Mouse (Mus musculus) liver, embryonic 15.5 days (tissue): ENCODE measurements around the gene Msi2. TPM values are rescaled to one million over a fixed set of nuclear protein-coding genes. Genes with fewer than 3 reads are reported as not detected.
A peak's percentile ranks its signal among the peaks of the same experiment; 100 is the strongest.

Experiments used
- ATAC-seq: fragments of 200-750 bp; cut with Nextera tagmentation; 2 replicates; pipeline ENCODE4 v1.8.0; 2017; ENCODE audit warnings: moderate number of reproducible peaks, mild to moderate bottlenecking, moderate library complexity; ENCODE audit not compliant: insufficient read depth
- H3K27ac ChIP-seq: fragments of 300-500 bp; sonication (generic); replicated peaks from 2 replicates; pipeline ENCODE4 v1.5.1; 2015; ENCODE audit warnings: mild to moderate bottlenecking, inconsistent platforms
- H3K27me3 ChIP-seq: fragments of 300-500 bp; sonication (generic); 2 replicates; pipeline ENCODE4 v1.6.1; 2015; ENCODE audit warnings: mild to moderate bottlenecking, inconsistent platforms
- H3K36me3 ChIP-seq: fragments of 300-500 bp; sonication (generic); replicated peaks from 2 replicates; pipeline ENCODE4 v1.6.1; 2015; ENCODE audit warnings: moderate library complexity, mild to moderate bottlenecking, inconsistent platforms
- H3K4me1 ChIP-seq: fragments of 300-500 bp; sonication (generic); replicated peaks from 2 replicates; pipeline ENCODE4 v1.6.1; 2015; ENCODE audit warnings: inconsistent platforms
- H3K4me2 ChIP-seq: fragments of 300-500 bp; sonication (generic); 2 replicates; pipeline ENCODE4 v1.6.1; 2015; ENCODE audit warnings: moderate library complexity, mild to moderate bottlenecking, inconsistent platforms
- H3K4me3 ChIP-seq: fragments of 300-500 bp; sonication (generic); replicated peaks from 2 replicates; pipeline ENCODE4 v1.5.1; 2015; ENCODE audit warnings: mild to moderate bottlenecking, inconsistent platforms
- H3K9ac ChIP-seq: fragments of 300-500 bp; sonication (generic); 2 replicates; pipeline ENCODE4 v1.6.1; 2015; ENCODE audit warnings: moderate library complexity, mild to moderate bottlenecking, inconsistent platforms
- H3K9me3 ChIP-seq: fragments of 300-500 bp; sonication (generic); replicated peaks from 2 replicates; pipeline ENCODE4 v1.6.1; 2016; ENCODE audit warnings: inconsistent platforms
- WGBS: fragments of 180-500 bp; shearing (Covaris S2); methylation state at CpG from one replicate; pipeline ENCODE4 v1.1.7; 2015; ENCODE audit warnings: mixed read lengths; ENCODE audit not compliant: insufficient replicate concordance; 5-methylcytosine and 5-hydroxymethylcytosine counted together
- polyA plus RNA-seq: library from polyadenylated mRNA; unstranded; fragments of >200 nt; fragmentation: Nextera tagmentation; extraction: Ambion mirVana; gene quantifications from 2 replicates; pipeline ENCODE4 v1.2.1, GENCODE M21; 2015

Gene Msi2
- polyA plus RNA-seq, 1 experiment from 2014 or later = 3.1 TPM

GRCm38 (mm10) chr11:88631932-88632230 is 86.4 kb downstream of the Msi2 start:
- no peak overlapping the region for H3K4me3 ChIP-seq
- no peaks in the 10 kb centered on the region for H3K27me3 ChIP-seq
- no peaks in the 10 kb centered on the region for H3K36me3 ChIP-seq
- no peak overlapping the region for H3K9ac ChIP-seq
- peaks cover 34% of the 10 kb centered on the region for H3K4me1 ChIP-seq
- no peak for ATAC-seq
- no peak overlapping the region for H3K27ac ChIP-seq
- no peaks in the 10 kb centered on the region for H3K9me3 ChIP-seq
- H3K4me2 ChIP-seq = no peak overlapping the region
- WGBS = 37% methylated on average over 3 of the region's 3 CpGs

GRCm38 (mm10) chr11:88631084-88631931 is 87.0 kb downstream of the Msi2 start:
- H3K4me3 ChIP-seq = no peak overlapping the region
- no peak overlapping the region for H3K9ac ChIP-seq
- H3K4me2 ChIP-seq = no peak overlapping the region
- no peak overlapping the region for H3K27ac ChIP-seq
- no peaks in the 10 kb centered on the region for H3K9me3 ChIP-seq
- H3K4me1 ChIP-seq = peaks cover 38% of the 10 kb centered on the region
- no peaks in the 10 kb centered on the region for H3K27me3 ChIP-seq
- no peaks in the 10 kb centered on the region for H3K36me3 ChIP-seq
- 60% methylated on average over 8 of the region's 8 CpGs for WGBS
- ATAC-seq = 0 out of 2 replicates have a peak, but pooled peaks have one; percentile 28

GRCm38 (mm10) chr11:88629619-88630018 is 88.7 kb downstream of the Msi2 start:
- Histone ChIP-seq H3K27me3 (no peaks in the 10 kb centered on the region), H3K4me1 (peaks cover 44% of the 10 kb centered on the region), H3K4me3 (no peak overlapping the region), H3K9ac (no peak overlapping the region), H3K4me2 (no peak overlapping the region), H3K9me3 (no peaks in the 10 kb centered on the region), H3K27ac (no peak overlapping the region), H3K36me3 (no peaks in the 10 kb centered on the region)
- WGBS = 56% methylated on average over 4 of the region's 4 CpGs
- no peak for ATAC-seq

DNA sequence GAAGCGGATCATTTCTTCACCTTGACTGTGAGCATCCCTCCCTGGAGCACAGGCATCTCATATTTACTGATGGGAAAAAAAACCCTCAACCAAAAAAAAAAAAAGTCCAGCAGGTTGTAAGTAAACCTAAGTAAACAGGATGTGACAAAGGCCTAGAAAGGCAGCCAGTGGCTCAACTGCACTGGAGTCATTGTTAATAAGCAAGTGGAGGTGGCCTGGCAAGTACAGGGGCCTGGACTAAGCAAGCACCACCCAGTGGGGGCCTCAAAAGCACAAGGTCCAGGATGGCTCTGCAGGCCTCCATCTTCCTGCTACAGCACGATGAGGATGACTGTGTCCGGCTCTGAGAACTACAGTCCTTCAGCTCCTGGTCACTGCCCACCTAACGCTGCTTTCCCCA is 89.1 kb downstream of the Msi2 start:
- ATAC-seq = no peak
- H3K27ac ChIP-seq = no peak overlapping the region

GRCm38 (mm10) chr11:88628676-88629075 is 89.6 kb downstream of the Msi2 start:
- WGBS = 44% methylated on average over 3 of the region's 3 CpGs
- H3K9me3 ChIP-seq = no peaks in the 10 kb centered on the region
- no peaks in the 10 kb centered on the region for H3K36me3 ChIP-seq
- no peak overlapping the region for H3K27ac ChIP-seq
- H3K4me3 ChIP-seq = no peak overlapping the region
- no peaks in the 10 kb centered on the region for H3K27me3 ChIP-seq
- ATAC-seq = no peak
- no peak overlapping the region for H3K9ac ChIP-seq
- H3K4me1 ChIP-seq = peaks cover 46% of the 10 kb centered on the region
- H3K4me2 ChIP-seq = no peak overlapping the region

More for the DNA sequence above, 89.1 kb downstream of the Msi2 start:
- Histone ChIP-seq H3K27me3 (no peaks in the 10 kb centered on the region), H3K9ac (no peak overlapping the region), H3K4me1 (peaks cover 44% of the 10 kb centered on the region), H3K4me2 (no peak overlapping the region), H3K36me3 (no peaks in the 10 kb centered on the region), H3K9me3 (no peaks in the 10 kb centered on the region), H3K4me3 (no peak overlapping the region)
- 75% methylated on average over 4 of the region's 4 CpGs for WGBS

GRCm38 (mm10) chr11:88627327-88627726 is 91.0 kb downstream of the Msi2 start:
- WGBS = 41% methylated on average over 7 of the region's 7 CpGs
- ATAC-seq = no peak

GRCm38 (mm10) chr11:88626576-88626975 is 91.7 kb downstream of the Msi2 start:
- H3K36me3 ChIP-seq = no peaks in the 10 kb centered on the region
- H3K27me3 ChIP-seq = no peaks in the 10 kb centered on the region
- H3K9ac ChIP-seq = no peak overlapping the region
- WGBS = 74% methylated on average over 8 of the region's 8 CpGs
- H3K4me2 ChIP-seq = no peak overlapping the region
- no peak overlapping the region for H3K27ac ChIP-seq
- no peaks in the 10 kb centered on the region for H3K9me3 ChIP-seq
- no peak for ATAC-seq
- no peak overlapping the region for H3K4me3 ChIP-seq
- H3K4me1 ChIP-seq = peaks cover 51% of the 10 kb centered on the region

More at GRCm38 (mm10) chr11:88627327-88627726, 91.0 kb downstream of the Msi2 start:
- Histone ChIP-seq H3K4me2 (no peak overlapping the region), H3K27ac (no peak overlapping the region), H3K4me1 (peaks cover 51% of the 10 kb centered on the region), H3K9ac (no peak overlapping the region), H3K27me3 (no peaks in the 10 kb centered on the region), H3K9me3 (no peaks in the 10 kb centered on the region), H3K36me3 (no peaks in the 10 kb centered on the region), H3K4me3 (no peak overlapping the region)

GRCm38 (mm10) chr11:88626061-88626460 is 92.3 kb downstream of the Msi2 start:
- Histone ChIP-seq H3K4me2 (no peak overlapping the region), H3K4me1 (peaks cover 53% of the 10 kb centered on the region), H3K27ac (no peak overlapping the region), H3K4me3 (no peak overlapping the region), H3K9me3 (no peaks in the 10 kb centered on the region), H3K9ac (no peak overlapping the region), H3K27me3 (no peaks in the 10 kb centered on the region), H3K36me3 (no peaks in the 10 kb centered on the region)
- WGBS = 82% methylated on average over 9 of the region's 9 CpGs
- ATAC-seq = no peak

DNA sequence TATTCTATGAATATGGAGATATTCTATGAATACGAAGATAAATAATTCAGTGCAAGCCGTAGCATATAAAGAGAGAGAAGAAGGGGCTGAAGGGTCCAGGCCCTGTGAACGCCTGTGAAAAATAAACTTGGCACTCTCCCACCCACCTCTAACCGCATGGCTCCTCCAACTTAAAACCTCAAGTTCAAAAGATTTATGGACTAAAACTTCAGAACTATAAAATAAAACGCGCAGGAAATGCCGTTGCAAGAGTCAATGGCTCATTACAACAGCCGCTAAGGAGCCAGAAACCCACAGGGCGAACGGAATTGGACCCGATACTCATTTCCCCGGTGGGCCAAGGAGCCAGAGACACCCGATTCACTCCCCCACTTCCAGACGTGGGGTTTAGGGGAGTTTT is 93.2 kb downstream of the Msi2 start:
- Histone ChIP-seq H3K9ac (no peak overlapping the region), H3K4me1 (peaks cover 58% of the 10 kb centered on the region), H3K36me3 (no peaks in the 10 kb centered on the region), H3K27me3 (no peaks in the 10 kb centered on the region), H3K9me3 (no peaks in the 10 kb centered on the region), H3K27ac (no peak overlapping the region), H3K4me3 (no peak overlapping the region), H3K4me2 (no peak overlapping the region)
- ATAC-seq = no peak
- WGBS = 67% methylated on average over 14 of the region's 14 CpGs

- H3K9ac ChIP-seq = no peak overlapping the region
- H3K27me3 ChIP-seq = no peaks in the 10 kb centered on the region
- 68% methylated on average over 6 of the region's 6 CpGs for WGBS
- H3K4me2 ChIP-seq = no peak overlapping the region
- H3K36me3 ChIP-seq = no peaks in the 10 kb centered on the region
- no peak overlapping the region for H3K4me3 ChIP-seq
- H3K9me3 ChIP-seq = no peaks in the 10 kb centered on the region
- H3K27ac ChIP-seq = no peak overlapping the region
- H3K4me1 ChIP-seq = peaks cover 59% of the 10 kb centered on the region
- no peak for ATAC-seq
These were observed 93.7 kb downstream of the Msi2 start for GRCm38 (mm10) chr11:88624627-88625026.

- ATAC-seq = no peak
- Histone ChIP-seq H3K27ac (no peak overlapping the region), H3K36me3 (no peaks in the 10 kb centered on the region), H3K4me1 (peaks cover 59% of the 10 kb centered on the region), H3K9ac (no peak overlapping the region), H3K27me3 (no peaks in the 10 kb centered on the region), H3K9me3 (no peaks in the 10 kb centered on the region), H3K4me2 (no peak overlapping the region), H3K4me3 (no peak overlapping the region)
- 45% methylated on average over 6 of the region's 6 CpGs for WGBS
These were observed 94.6 kb downstream of the Msi2 start for GRCm38 (mm10) chr11:88623671-88624070.

DNA sequence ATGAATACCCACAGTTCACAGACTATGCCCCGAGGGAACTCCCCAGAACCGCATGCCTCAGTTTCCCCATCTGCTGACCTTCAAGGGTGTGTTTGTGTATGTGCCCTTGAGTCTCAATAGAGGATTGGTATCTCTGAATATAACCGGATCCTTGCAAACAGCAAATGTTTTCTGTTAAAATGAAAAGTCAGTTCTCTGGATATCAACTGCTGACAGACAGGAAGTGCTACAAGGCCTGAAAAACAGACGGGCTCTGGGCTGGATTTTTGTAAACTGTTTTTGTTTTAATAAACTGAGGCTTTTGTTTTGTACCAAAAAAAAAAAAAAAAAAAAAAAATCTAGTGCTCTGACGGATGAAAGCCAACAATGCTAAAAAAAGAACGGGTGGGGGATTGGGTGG is 95.8 kb downstream of the Msi2 start:
- no peak for ATAC-seq
- no peak overlapping the region for H3K4me3 ChIP-seq
- no peak overlapping the region for H3K9ac ChIP-seq
- no peaks in the 10 kb centered on the region for H3K9me3 ChIP-seq
- no peak overlapping the region for H3K27ac ChIP-seq
- peaks cover 67% of the 10 kb centered on the region for H3K4me1 ChIP-seq
- whole genome bisulfite sequencing = 36% methylated on average over 6 of the region's 6 CpGs
- H3K36me3 ChIP-seq = no peaks in the 10 kb centered on the region
- H3K27me3 ChIP-seq = no peaks in the 10 kb centered on the region
- H3K4me2 ChIP-seq = no peak overlapping the region
